Mouse (Mus musculus) left cerebral cortex, adult 9 months (tissue): ENCODE data around the gene 1810030O07Rik.
A peak's percentile ranks its signal among the peaks of the same experiment; 100 is the strongest.
"Not testable (repeated sequence)": the region's sequence is repeated elsewhere in the genome, so short reads cannot be mapped to it uniquely, and the experiment has no call there.

Experiments used
- DNase-seq, 2 experiments: peaks; one replicate each; pipeline ENCODE4 v3.0.0; 2022; ENCODE audit warnings: low spot score in 2 of 2

1810030O07Rik gene

DNA sequence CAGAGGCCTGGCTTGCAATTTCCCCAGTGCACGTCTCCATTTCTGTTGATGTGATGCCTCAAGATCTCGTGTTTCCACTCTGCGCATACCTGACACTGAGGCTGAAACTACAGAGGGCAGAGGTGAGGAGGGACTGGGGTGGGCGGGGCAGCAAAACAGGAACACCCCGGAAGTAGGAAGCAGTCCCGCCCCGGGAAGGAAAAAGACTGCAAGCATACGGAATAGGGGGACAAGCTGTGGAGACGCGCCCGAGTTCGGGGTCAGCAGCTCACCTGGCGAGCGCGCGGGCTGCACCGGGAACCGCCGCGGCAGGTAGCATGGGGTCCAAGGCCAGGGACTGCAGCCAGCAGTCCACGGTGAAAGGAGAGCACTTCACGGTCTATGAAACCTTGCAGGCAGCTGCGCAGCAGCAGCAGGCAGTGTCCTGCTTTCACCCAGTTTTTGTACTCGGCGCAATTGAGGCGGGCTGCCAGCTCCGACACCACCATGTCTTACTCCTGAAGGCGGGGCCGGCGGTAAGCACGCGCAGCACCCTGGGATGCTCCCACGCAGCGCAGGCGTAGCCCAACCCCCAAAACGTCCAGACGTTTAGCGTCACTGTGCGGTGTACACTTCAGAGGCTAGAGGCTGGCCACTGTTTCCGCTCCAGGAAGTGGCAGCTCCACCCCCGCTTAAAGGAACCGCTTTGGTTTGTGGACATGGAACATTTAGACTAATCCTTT is at the start of gene 1810030O07Rik:
1810030O07Rik (minus strand) TSS at position 615 of the 722 bp plus-strand sequence.
- peak; percentile 87 to 93 for DNase-seq

DNA sequence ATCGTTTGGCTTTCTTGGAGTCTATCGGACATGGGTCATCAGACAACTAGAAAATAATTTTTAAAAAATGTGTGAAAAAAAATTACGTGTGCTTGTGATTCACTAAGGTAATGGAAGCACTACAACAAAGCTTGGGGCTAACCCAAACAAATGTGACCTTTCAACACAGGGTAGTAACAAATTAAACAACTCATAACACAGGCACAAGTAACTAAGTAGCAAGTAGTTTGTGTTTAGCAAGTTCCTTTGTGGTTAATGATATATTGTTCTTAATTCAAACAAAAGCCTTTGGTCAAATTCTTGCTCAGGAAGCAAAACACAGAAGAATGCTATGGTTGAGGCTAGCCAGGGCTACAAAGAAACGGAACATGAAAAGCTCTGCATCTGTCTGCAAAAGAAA is 42.6 kb upstream of the 1810030O07Rik start:
- DNase-seq, result no peak

DNA sequence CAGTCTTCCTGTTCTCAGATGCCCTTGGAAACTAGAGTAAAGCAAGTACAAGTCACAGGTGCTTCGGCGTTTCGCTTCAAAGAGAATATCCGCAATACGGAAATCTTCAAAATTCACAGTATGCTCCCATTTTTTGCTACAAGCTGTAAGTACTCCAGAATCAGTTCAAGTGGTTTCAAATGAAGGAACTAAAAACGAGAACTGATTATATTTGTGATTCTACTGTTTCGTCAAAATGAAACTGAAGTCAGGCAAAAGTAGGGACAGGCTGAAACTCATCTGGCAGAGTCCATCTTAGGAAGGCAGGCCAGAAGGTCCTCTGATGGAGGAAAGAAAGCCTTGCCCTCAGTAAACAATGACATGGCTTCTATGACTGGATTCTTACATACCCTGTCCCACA is 40.3 kb upstream of the 1810030O07Rik start:
- DNase-seq, result no peak

DNA sequence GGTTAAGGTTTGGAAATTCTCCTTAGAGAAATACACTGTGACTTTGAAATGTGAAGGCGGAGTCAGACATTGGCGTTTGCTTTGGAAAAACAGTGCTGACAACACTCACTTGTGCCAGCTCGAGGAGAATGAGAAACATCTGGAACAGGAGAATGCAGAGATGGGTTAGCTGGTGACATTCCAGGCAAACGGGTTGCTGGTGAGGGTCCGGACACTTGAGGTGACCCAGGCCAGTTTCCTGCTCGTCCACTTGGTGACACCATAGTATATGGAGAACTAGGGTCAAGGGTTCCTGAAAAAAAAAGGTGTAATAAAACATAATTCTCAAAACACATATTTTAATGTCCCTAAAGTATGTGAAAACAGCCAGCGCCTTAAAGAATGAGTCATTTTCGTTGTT is 13.4 kb upstream of the 1810030O07Rik start:
- DNase-seq, result no peak

DNA sequence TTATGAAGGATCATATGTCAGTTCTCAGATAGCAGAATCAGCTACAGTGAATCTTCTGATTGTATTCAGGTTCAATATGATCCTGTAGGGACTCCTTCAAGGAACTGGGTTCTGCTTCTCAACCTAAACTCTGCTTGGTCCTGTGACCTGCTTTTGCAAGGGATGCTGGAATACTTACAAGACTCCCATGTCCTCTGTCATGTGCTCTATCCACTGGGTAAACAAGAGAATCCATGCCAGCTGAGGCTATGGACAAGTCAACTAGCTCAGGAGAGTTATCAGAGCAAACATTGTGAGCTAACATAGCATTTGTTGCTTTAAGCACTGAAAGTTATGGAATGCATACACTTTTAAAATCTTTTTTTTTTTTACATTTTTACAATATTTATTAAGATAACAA is 12.6 kb upstream of the 1810030O07Rik start:
- DNase-seq, result no peak

DNA sequence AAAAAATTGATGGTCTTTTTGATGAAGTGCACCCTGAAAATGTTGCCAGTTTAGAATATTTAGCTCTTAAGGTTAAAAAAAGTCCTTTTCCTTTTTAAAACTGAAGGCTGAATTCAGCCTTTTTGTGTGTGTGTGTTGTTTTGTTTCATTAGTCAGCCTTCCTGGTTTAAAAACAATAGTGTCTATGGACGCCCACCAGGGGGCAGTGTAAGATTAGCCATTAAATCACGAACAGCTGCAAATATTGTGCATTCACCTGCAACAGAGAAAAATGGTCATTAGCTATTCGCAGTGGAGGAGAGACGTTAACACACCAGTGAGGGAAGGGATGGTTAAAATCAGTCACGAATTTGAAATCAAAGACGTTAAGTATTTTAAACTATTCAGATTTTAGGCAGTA is 3.9 kb upstream of the 1810030O07Rik start:
- DNase-seq, result peak in 1 of 2 experiments; percentile 69

DNA sequence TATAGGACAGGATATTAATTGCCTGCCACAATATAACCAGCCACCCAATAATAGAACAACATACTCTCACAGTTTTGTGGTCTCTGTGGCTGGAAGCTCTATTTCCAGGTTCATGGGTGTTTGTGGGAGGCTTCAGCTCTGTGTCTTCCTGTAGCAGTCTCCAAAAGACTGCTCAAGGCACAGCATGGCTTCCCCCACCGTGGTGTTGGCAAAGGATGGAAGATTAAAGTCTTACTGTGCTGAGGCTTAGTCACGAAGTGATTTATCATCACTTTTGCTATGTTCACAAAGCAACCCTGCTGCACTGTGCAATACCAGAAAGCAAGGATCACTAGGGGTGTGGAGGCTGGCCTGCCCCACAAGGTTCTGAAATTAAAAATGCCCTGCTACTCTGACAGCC is 19.6 kb downstream of the 1810030O07Rik start:
- no peak for DNase-seq

DNA sequence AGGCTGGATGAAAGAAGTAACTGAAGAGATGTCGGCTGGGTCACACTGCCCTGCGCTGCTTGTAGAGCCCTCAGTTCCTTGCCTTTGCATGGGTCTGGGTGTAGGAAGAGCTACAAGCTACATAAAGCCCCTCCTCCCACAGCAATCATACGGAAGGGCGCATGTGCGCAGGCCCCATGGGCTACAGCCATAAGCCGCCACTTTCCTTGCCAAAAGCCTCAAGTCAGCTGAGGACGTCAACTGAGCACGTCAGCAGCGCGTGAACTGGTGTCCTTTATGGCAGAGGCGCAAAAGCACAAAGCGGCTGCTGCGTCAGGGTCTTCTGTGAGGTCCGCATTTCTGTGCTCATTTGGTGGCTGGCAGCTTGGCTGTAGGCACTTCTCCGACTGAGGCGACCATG is 21.6 kb downstream of the 1810030O07Rik start:
- DNase-seq, result no peak

DNA sequence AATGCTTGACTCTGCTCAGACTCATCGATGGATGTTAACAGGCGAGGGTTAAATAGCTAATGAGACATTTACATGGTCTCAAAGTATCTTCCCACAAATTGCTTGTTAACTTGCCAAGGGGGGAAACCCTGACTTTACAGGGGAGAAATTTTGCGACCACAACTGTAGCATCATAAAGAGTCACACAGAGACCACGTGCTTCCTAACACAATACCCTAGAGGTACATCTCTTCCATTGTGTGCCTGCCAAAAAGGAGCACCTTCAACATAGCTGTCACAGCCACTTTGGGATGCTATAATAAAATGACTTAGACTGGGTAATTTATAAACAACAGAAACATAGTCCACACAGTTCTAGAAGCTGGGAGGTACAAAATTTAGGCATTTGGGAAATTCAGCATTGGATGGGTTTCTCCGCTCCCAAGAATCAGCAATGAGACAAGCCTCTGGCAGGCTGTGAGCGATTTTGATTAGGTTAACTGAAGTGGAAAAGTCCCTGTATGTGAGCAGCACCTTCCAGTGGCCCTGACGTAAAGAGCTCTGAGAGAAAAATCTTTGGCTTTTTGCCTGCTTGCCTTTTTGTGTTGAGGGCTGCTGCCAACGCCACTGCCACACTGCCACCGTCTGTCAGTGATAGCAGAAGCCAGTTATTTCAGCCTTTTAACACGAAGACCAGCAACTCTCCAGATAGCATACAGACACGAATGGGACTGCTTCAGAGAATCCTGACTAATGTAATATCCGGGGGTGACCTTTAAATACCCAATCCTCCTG is 27.8 kb downstream of the 1810030O07Rik start:
- peak; percentile 5 to 26 for DNase-seq

DNA sequence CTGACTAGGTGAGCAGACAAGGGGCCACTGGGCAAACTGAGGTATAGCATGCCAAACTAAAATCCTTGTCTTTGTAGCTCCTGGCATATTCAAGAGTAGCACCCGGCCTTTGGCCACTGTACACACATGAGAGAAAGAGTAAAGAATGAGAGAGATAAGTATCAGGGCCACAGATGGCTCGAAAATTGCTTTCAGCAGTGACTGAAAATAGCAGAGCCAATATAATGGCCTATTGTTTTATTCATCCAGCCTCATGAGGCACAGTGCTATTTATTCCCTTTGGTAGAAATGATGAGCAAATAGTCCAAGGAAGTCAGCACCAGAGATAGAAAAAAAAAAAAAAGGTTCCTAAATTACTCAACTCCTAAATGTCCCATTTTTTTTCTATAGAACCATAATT is 28.5 kb downstream of the 1810030O07Rik start:
- DNase-seq, result no peak

DNA sequence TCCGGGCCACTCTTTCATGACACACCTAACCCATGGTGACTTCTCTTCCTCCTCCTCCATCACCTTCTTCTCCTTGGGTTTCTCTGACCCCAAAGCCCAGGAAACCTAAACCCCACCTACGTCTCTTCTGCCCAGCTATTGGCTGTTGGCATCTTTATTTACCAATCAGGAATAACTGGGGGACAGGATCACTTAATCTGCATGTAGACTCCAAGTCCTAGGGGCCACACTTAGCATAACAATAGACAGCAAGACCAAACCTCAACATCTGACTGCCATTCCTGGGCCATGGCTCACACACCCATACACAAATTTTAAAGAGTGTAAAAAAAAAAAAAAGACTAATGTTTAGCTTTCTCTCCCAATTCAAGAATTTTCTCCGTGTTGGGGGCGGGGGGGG is 48.3 kb downstream of the 1810030O07Rik start:
- no peak for DNase-seq

DNA sequence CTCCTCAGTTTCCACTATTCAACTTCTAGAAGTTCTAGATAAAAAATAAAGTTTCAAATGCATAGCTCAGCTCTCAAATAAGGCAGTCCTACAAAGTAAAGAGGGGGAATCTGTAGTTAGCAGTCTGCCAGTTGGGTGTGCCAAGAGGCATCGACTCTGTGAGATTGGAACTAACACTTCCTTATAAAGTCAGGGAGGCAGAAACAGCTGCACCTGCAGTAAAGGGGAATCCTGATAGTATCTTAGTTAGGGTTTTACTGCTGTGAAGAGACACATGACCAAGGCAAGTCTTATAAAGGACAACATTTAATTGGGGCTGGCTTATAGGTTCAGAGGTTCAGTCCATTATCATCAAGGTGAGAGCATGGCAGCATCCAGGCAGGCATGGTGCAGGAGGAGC is 61.1 kb downstream of the 1810030O07Rik start:
- DNase-seq, result not testable (repeated sequence)

DNA sequence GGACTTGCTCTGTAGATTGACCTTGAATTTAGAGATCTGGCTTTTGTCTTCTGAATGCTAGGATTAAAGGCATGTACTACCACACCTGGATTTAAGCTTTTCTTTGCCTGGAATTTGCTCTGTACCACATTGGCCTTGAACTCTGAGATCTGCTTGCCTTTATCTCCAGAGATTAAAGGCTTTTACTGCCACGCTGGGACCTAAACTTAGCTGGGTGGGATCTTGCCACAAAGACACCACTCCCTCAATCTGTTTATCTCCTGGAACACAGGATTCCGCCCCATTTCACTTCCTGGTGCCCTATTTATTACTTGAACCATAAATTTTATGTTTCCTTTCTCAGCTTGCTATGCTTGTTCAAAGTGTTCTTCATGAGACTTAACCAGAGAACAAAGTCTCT is 62.3 kb downstream of the 1810030O07Rik start:
- no peak for DNase-seq

DNA sequence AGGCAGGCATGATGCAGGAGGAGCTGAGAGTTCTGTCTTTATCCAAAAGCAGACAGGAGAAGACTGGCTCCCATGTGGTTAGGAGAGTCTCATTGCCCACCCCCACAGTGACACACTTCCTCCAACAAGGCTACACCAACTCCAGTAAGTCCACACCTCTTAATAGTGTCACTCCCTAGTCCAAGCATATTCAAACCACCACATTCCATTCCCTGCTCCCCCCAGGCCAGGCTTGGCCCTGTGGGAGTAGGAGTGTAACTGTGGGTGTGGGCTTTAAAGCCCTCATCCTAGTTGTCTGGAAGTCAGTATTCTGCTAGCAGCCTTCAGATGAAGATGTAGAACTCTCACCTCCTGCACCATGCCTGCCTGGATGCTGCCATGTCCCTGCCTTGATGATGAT is 62.9 kb downstream of the 1810030O07Rik start:
- not testable (repeated sequence) for DNase-seq
